ENCODE assay signal across 7 mouse cellular contexts in the genomic region with DNA sequence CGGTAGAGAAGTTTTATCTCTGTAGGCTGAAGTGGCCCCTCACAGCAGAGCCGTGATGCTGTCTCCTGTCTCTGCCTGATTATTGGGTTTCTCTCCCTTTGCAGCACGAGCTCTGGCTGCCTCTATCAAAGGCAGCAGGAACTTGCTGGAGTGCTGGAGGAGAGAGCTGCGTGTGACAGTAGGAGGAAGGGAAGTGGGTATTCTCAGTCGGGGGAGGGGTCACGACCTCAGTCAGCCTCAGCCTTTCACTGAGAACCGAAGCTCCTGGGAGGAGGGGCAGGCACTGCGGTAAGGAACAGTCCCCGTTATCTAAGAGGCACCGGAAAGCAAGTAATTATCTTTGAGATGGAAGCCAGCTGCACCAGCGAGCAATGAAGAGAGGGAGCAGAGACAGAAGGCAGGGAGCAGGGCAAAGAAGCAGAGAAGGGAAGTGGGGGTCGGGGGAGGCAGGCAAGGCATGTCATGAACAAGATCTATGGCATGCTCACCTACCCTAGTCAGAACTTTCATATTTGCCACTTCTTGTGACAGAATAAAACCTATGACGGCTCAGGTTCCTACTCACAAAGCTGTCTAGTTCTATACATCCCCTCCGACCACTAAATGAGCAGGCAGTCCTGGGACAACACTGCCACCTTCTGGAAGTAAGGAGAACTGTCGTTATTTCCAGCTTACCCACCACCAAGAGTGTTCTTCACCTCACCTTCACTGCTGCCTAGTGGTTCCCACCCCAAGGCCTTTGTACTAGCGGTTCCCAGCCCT.
A peak's percentile ranks its signal among the peaks of the same experiment; 100 is the strongest.
DNase-seq lines count a peak whose midpoint lies in the region; ATAC-seq and TF ChIP-seq lines count a peak whose summit lies in the region.

No protein-coding gene starts in this region.

- no peak for TF ChIP-seq EP300 in heart, postnatal 0 days (IDR thresholded peaks at IDR 0.05; ENCODE audit: low read depth)

- no peak overlapping the region for H3K9ac ChIP-seq in heart, postnatal 0 days (replicated peaks; ENCODE audit: low read depth, low read length)

- H3K27me3 ChIP-seq in heart, postnatal 0 days (ENCODE audit: control insufficient read depth, insufficient read depth, low read length) = no peaks in the 10 kb centered on the region

- peak; percentile 94 for TF ChIP-seq CTCF in heart, postnatal 0 days (IDR thresholded peaks at IDR 0.05; ENCODE audit: low read depth)

- no peak overlapping the region for H3K27ac ChIP-seq in heart, postnatal 0 days (ENCODE audit: low read depth)

- H3K4me2 ChIP-seq in heart, postnatal 0 days (ENCODE audit: low read depth, low read length) = peak overlapping the region; percentile 57

- no peaks in the 10 kb centered on the region for H3K9me3 ChIP-seq in heart, postnatal 0 days (replicated peaks; ENCODE audit: control insufficient read depth, low read length)

- WGBS in heart, postnatal 0 days = 2% methylated on average over 16 of the region's 16 CpGs

- no peaks in the 10 kb centered on the region for H3K36me3 ChIP-seq in heart, postnatal 0 days (replicated peaks; ENCODE audit: control insufficient read depth, insufficient read depth, low read length)

- DNase-seq in CD4-positive, CD25-positive, alpha-beta regulatory T cell, adult 2 months (ENCODE audit: low read depth, low spot score) = peak; percentile 85
- DNase-seq in MEL-GATA-1-ER (ENCODE audit: extremely low read depth, low read depth) = peak; percentile 98
- peak; percentile 59 for DNase-seq in embryo, embryonic 11.5 days (ENCODE audit: low read depth, low spot score)
- DNase-seq in heart, postnatal 0 days (ENCODE audit: low spot score) = peak; percentile 83
- DNase-seq in kidney, postnatal 36 days = peak; percentile 37 to 54
- peak; percentile 23 to 36 for DNase-seq in spleen, postnatal 14 days (ENCODE audit: low spot score in 2 of 2)

- H3K4me3 ChIP-seq in heart, postnatal 0 days (ENCODE audit: low read depth, low read length) = peak overlapping the region; percentile 15; the same call in 1 of the 2 replicates

- ATAC-seq in heart, postnatal 0 days (ENCODE audit: insufficient read depth, low read depth) = peak; percentile 59
- peak; percentile 79 for ATAC-seq in megakaryocyte progenitor cell, adult 5-6 weeks (replicated peaks; ENCODE audit: poor library complexity)

- H3K4me1 ChIP-seq in heart, postnatal 0 days (ENCODE audit: control insufficient read depth, insufficient read depth) = 0 out of 2 replicates have a peak, but pooled peaks cover 5% of the 10 kb centered on the region

Comparison
In these comparisons a context has a peak if more than half of its experiments do, and no peak if none do; other contexts are left out.
1. DNase-seq: peak in every context shown above with its lines; median percentile 98 in MEL-GATA-1-ER; 85 in CD4-positive, CD25-positive, alpha-beta regulatory T cell, adult 2 months; 83 in heart, postnatal 0 days; 59 in embryo, embryonic 11.5 days; 46 in kidney, postnatal 36 days; 30 in spleen, postnatal 14 days.